Mouse (Mus musculus) kidney, embryonic 14.5 days (tissue): Measurements from ENCODE around the gene Rab9. TPM values are rescaled to one million over a fixed set of nuclear protein-coding genes. Genes with fewer than 3 reads are reported as not detected.
A peak's percentile ranks its signal among the peaks of the same experiment; 100 is the strongest.

Experiments
- ATAC-seq: fragments of 200-750 bp; cut with Nextera tagmentation; 2 replicates; pipeline ENCODE4 v1.8.0; 2017; ENCODE audit warnings: moderate number of reproducible peaks, mild to moderate bottlenecking, moderate TSS enrichment, moderate library complexity; ENCODE audit not compliant: low FRiP score, low TSS enrichment
- H3K27ac ChIP-seq: fragments of 300-500 bp; sonication (generic); 2 replicates; pipeline ENCODE4 v1.5.1; 2014; ENCODE audit warnings: low read depth, mild to moderate bottlenecking, low read length, moderate library complexity, mixed read lengths
- H3K27me3 ChIP-seq: fragments of 300-500 bp; sonication (generic); 2 replicates; pipeline ENCODE4 v1.6.1; 2014; ENCODE audit warnings: mild to moderate bottlenecking, low read length; ENCODE audit not compliant: control insufficient read depth, insufficient read depth
- H3K36me3 ChIP-seq: fragments of 300-500 bp; sonication (generic); 2 replicates; pipeline ENCODE4 v1.6.1; 2014; ENCODE audit warnings: low read length, mixed read lengths; ENCODE audit not compliant: control insufficient read depth, insufficient read depth
- H3K4me1 ChIP-seq: fragments of 300-500 bp; sonication (generic); 2 replicates; pipeline ENCODE4 v1.6.1; 2014; ENCODE audit warnings: low read length, mixed read lengths; ENCODE audit not compliant: control insufficient read depth, insufficient read depth
- H3K4me2 ChIP-seq: fragments of 300-500 bp; sonication (generic); replicated peaks from 2 replicates; pipeline ENCODE4 v1.6.1; 2014; ENCODE audit warnings: low read depth, mild to moderate bottlenecking, low read length
- H3K4me3 ChIP-seq: fragments of 300-500 bp; sonication (generic); 2 replicates; pipeline ENCODE4 v1.5.1; 2014; ENCODE audit warnings: mild to moderate bottlenecking, low read length
- H3K9ac ChIP-seq: fragments of 300-500 bp; sonication (generic); 2 replicates; pipeline ENCODE4 v1.6.1; 2014; ENCODE audit warnings: low read depth, mild to moderate bottlenecking, low read length, moderate library complexity
- H3K9me3 ChIP-seq: fragments of 300-500 bp; sonication (generic); 2 replicates; pipeline ENCODE4 v1.6.1; 2016; ENCODE audit warnings: low read length; ENCODE audit not compliant: control insufficient read depth
- WGBS: fragments of 180-500 bp; shearing (Covaris S2); extraction: QIAGEN DNeasy Blood & Tissue Kit; methylation state at CpG from one replicate; pipeline ENCODE4 v1.1.7; 2014; 5-methylcytosine and 5-hydroxymethylcytosine counted together
- polyA plus RNA-seq: library from polyadenylated mRNA; unstranded; fragments of >200 nt; fragmentation: Nextera tagmentation; extraction: Ambion mirVana; gene quantifications from 2 replicates; pipeline ENCODE4 v1.2.1, GENCODE M21; 2014

The Rab9 gene
- polyA plus RNA-seq, 1 experiment from 2014 or later: 58.7 TPM

DNA sequence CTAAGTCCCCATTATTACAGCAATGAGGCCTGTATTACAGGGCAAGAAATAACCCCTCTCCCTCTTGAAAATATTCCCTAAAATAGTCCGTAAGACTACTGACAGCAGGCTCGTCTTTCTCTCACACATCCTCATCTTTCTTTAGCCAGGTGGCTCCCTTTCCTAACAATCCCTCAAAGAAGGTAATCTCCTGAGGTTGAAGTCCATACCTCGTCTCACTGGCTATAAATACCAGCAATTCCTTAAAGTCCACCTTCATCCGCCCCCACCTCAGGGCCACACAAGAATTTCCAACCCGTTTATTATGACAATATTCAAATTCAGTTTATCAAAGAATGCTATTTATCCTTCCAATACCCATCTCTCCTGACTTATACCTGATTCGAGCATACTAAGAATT, 7.1 kb downstream of the Rab9 start:
- H3K27me3 ChIP-seq: no peaks in the 10 kb centered on the region
- no peak for ATAC-seq
- 83% methylated on average over 6 of the region's 6 CpGs for WGBS
- H3K9me3 ChIP-seq: no peaks in the 10 kb centered on the region
- no peak overlapping the region for H3K9ac ChIP-seq
- H3K4me2 ChIP-seq: no peak overlapping the region
- H3K4me3 ChIP-seq: no peak overlapping the region
- no peaks in the 10 kb centered on the region for H3K36me3 ChIP-seq
- no peaks in the 10 kb centered on the region for H3K4me1 ChIP-seq
- no peak overlapping the region for H3K27ac ChIP-seq

DNA sequence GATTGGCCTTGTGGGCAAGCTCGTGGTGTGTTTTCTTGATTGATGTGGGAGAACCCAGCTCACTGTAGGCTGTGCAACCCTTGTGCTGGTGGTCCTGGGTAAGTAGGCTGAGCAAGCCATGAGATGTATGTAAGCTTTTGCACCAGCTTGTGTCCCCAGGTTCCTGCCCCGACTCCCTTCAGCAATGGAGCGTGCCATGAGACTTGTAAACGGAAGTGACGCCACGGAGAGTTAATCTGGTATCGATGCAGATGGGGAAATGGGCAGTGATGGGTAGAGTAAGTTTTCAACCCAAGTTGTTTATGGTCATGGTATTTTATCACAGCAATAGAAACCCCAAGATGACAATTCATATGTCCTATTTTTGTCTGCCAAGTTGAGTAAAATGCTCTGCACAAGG, 11.3 kb downstream of the Rab9 start:
- no peak for ATAC-seq
- Histone ChIP-seq H3K4me2 (no peak overlapping the region), H3K9me3 (no peaks in the 10 kb centered on the region), H3K4me3 (no peak overlapping the region), H3K27me3 (no peaks in the 10 kb centered on the region), H3K9ac (no peak overlapping the region), H3K4me1 (no peaks in the 10 kb centered on the region), H3K27ac (no peak overlapping the region), H3K36me3 (no peaks in the 10 kb centered on the region; the same call in 1 of the 2 replicates)
- 92% methylated on average over 7 of the region's 7 CpGs for WGBS

DNA sequence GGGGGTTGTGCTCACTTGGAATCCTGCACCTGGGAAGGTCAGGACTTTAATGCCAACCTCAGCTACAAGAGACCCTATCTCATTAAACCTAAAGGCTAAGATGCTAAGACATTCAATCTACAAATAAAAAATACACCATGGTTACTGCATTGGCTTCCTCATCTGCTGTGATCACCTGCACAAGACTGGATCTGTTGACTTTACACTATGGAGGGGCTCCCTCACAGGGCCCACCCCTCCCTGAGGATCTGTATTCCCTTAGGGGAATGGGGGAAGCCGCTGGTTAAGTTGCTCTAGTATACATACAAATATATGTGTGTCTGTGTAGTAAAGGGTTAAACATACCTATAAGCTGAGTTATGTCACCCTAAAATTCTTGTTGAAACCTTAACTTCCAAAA, 24.1 kb downstream of the Rab9 start:
- no peak overlapping the region for H3K9ac ChIP-seq
- no peak overlapping the region for H3K4me3 ChIP-seq
- no peak overlapping the region for H3K27ac ChIP-seq
- H3K27me3 ChIP-seq: no peaks in the 10 kb centered on the region
- no peaks in the 10 kb centered on the region for H3K4me1 ChIP-seq
- H3K4me2 ChIP-seq: no peak overlapping the region
- no peaks in the 10 kb centered on the region for H3K9me3 ChIP-seq
- peaks cover 4% of the 10 kb centered on the region; the same call in 1 of the 2 replicates for H3K36me3 ChIP-seq
- ATAC-seq: no peak
- 88% methylated on average over 1 of the region's 1 CpGs for WGBS

DNA sequence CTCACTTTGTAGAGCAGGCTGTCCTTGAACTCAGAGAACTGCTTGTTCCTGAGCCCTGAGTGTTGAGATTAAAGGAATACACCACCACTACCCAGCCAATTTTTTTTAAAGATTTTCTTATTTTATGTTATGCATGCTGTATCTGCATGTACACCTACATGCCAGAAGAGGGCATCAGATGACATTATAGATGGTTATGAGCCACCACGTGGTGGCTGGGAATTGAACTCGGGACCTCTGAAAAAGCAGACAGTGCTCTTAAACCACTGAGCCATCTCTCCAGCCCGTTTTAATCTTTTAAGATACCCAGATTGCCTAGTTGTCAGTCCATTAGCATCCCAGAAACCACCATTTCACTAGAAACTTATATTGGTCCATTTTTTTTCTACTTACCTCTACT, 25.3 kb downstream of the Rab9 start:
- no peak for ATAC-seq
- H3K9ac ChIP-seq: no peak overlapping the region
- H3K4me3 ChIP-seq: no peak overlapping the region
- no peaks in the 10 kb centered on the region for H3K27me3 ChIP-seq
- H3K4me2 ChIP-seq: no peak overlapping the region
- H3K36me3 ChIP-seq: peaks cover 4% of the 10 kb centered on the region; the same call in 1 of the 2 replicates
- no peaks in the 10 kb centered on the region for H3K9me3 ChIP-seq
- no peaks in the 10 kb centered on the region for H3K4me1 ChIP-seq
- H3K27ac ChIP-seq: no peak overlapping the region
- WGBS: 74% methylated on average over 3 of the region's 3 CpGs

DNA sequence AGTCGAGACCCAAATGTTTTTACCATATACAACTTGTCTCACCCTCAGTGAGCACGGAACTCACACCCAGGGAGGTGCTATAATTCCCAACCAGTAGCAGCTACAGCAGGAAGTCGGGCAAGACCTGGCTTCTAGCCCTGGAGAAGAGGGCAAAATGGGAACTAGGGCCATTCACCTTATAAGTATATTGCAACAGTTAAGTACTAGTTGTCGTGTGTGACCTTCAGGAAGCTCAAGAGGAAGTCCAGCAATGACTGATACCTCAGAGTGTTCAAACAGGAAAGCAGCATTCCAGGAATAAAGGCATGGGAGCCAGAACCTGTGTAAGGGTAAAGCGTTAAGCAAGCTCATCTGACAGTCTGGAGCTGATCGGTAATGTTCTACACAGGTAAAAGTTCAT, 26.1 kb downstream of the Rab9 start:
- no peaks in the 10 kb centered on the region for H3K27me3 ChIP-seq
- H3K36me3 ChIP-seq: peaks cover 4% of the 10 kb centered on the region; the same call in 1 of the 2 replicates
- ATAC-seq: no peak
- H3K4me1 ChIP-seq: no peaks in the 10 kb centered on the region
- H3K9ac ChIP-seq: no peak overlapping the region
- no peak overlapping the region for H3K4me2 ChIP-seq
- H3K9me3 ChIP-seq: no peaks in the 10 kb centered on the region
- no peak overlapping the region for H3K27ac ChIP-seq
- no peak overlapping the region for H3K4me3 ChIP-seq
- WGBS: 73% methylated on average over 6 of the region's 6 CpGs

DNA sequence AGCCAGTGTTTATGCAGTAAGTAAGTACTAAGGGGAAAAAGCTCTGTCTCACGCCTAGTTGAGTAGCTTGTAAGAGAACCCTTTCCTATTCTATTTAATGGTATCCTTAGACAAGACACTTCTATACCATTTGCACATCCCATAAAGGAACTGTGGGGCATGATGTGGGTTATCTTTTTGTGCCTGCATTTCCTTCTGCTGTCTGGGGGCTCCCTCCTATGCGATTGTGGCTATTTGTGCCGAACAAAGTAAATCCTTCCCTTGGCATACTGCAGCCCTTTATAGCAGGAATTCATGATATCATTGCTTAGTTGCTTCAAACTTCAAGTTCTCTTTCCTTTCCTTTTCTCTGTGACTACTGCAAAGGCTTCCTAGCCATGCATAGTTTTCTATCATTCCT, 35.1 kb downstream of the Rab9 start:
- no peak for ATAC-seq
- 80% methylated on average over 3 of the region's 3 CpGs for WGBS
- Histone ChIP-seq H3K4me2 (no peak overlapping the region), H3K9ac (no peak overlapping the region), H3K27me3 (0 out of 2 replicates have a peak, but pooled peaks cover 2% of the 10 kb centered on the region), H3K4me1 (no peaks in the 10 kb centered on the region), H3K4me3 (no peak overlapping the region), H3K27ac (no peak overlapping the region), H3K36me3 (no peaks in the 10 kb centered on the region), H3K9me3 (no peaks in the 10 kb centered on the region)

DNA sequence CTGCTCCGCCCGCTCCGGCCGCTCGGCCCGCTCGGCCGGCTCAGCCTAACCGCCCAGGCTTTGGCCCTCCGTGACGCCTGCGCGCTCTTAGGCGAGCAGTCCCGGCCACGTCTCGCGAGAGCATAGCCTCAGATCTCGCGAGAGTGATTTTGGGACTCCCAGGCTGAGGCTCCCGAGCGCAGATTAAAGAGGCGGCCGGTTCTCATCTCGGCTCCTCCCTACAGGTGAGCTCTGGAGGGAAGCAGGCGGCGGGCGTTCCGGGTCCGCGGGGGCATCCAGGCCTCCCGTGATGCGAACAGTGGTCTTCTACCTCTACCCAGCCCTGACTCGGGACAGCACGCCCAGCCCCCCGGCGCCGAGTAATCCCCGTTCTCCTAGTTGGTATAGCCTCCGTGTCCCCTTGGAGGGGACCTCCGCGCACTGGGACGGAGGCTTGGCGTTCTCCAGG, 39.0 kb downstream of the Rab9 start, which contains the start of gene Ofd1:
Ofd1 (minus strand) TSS at position 89 of the 448 bp plus-strand sequence.
- Histone ChIP-seq H3K4me1 (no peaks in the 10 kb centered on the region), H3K27ac (peak within 1 kb of the TSS; percentile 73), H3K4me3 (peak within 1 kb of the TSS; percentile 54), H3K36me3 (no peaks in the 10 kb centered on the region), H3K27me3 (0 out of 2 replicates have a peak, but pooled peaks cover 2% of the 10 kb centered on the region), H3K9ac (peak within 1 kb of the TSS; percentile 76), H3K4me2 (peak within 1 kb of the TSS; percentile 52), H3K9me3 (no peaks in the 10 kb centered on the region)
- 22% methylated on average over 44 of the region's 44 CpGs for WGBS
- peak; percentile 100 for ATAC-seq

DNA sequence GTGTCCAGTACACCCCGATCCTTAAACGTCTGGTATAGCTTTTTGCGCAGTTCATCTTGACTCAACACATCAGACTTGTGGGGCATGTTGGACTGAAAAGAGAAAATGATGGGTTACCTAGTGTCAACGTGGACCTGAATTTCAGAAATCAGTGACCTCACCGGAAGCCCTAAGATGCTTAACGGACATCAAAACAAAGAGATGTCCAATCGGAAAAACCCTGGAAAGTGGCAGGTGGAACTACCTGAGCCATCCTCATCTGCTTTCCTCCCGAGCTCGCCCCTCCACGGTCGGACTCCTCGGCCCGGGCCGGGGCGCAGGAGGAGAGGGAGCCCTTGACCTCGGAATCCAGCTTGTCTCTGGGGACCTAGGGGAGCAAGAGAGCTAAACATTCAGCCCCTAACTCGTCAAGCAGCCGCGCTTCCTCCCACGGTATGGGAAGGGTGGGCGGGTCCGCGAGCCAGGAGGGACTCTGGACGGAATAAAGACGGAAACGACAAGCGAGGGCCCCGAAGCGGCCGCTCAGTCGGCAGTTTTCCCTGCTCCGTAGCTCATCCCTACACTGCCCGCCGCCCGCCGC, 39.5 kb downstream of the Rab9 start, which contains the start of gene Trappc2:
Trappc2 (plus strand) TSS at position 539 of the 580 bp plus-strand sequence.
- WGBS: 24% methylated on average over 35 of the region's 36 CpGs

DNA sequence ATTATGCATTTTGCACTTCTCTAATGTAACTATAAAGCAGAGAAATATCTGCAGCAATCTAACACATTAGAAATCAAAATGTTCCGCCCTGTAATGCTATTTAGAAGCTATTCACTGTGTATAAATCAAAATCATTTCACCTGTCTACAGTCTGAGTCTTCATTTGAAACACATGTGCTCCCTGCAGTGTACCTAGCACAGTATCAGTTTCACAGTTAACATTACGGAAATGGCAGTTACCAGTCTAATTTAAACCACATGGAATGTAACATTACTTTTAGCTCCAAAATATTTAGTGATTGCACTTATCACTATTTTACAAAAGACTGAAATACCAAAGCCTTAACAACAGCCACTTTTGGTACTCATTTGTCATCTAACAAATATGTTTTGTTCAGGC, 44.9 kb downstream of the Rab9 start:
- Histone ChIP-seq H3K4me3 (no peak overlapping the region), H3K27ac (no peak overlapping the region), H3K4me1 (no peaks in the 10 kb centered on the region), H3K9ac (no peak overlapping the region), H3K36me3 (no peaks in the 10 kb centered on the region; the same call in 1 of the 2 replicates), H3K9me3 (no peaks in the 10 kb centered on the region), H3K27me3 (no peaks in the 10 kb centered on the region), H3K4me2 (no peak overlapping the region)
- 80% methylated on average over 2 of the region's 2 CpGs for WGBS
- ATAC-seq: no peak

More for the DNA sequence above, 39.5 kb downstream of the Rab9 start, which contains the start of gene Trappc2:
- peak; percentile 85 for ATAC-seq
- Histone ChIP-seq H3K4me1 (no peaks in the 10 kb centered on the region), H3K4me2 (peak within 1 kb of the TSS; percentile 52), H3K27me3 (0 out of 2 replicates have a peak, but pooled peaks cover 2% of the 10 kb centered on the region), H3K4me3 (peak within 1 kb of the TSS; percentile 54), H3K36me3 (no peaks in the 10 kb centered on the region; the same call in 1 of the 2 replicates), H3K9ac (peak within 1 kb of the TSS; percentile 76), H3K27ac (peak within 1 kb of the TSS; percentile 73), H3K9me3 (no peaks in the 10 kb centered on the region)
